Mouse (Mus musculus): ENCODE results near the gene St5.

St5 gene

GRCm38 (mm10) chr7:109484221-109484620, 219.2 kb downstream of the St5 start:
- no peak for DNase-seq (ENCODE audit: low spot score)

GRCm38 (mm10) chr7:109480765-109481197, 222.6 kb downstream of the St5 start:
- no peak for DNase-seq (ENCODE audit: low spot score)

GRCm38 (mm10) chr7:109477926-109478325, 225.5 kb downstream of the St5 start:
- no peak for DNase-seq (ENCODE audit: low spot score)

Data from ovary, postnatal 36 days (tissue).